Mouse (Mus musculus) CD4-positive, CD25-positive, alpha-beta regulatory T cell, adult 4 months (primary cell): Measurements from ENCODE around the gene Gm17175. TPM values are rescaled to one million over a fixed set of nuclear protein-coding genes. Genes with fewer than 3 reads are reported as not detected.
"Not testable (repeated sequence)": the region's sequence is repeated elsewhere in the genome, so short reads cannot be mapped to it uniquely, and the experiment has no call there.

Experiments used
- ATAC-seq: one replicate; pipeline ENCODE4 v1.8.0; 2017
- polyA plus RNA-seq, 2 experiments: library from polyadenylated mRNA; unstranded; fragments of 100-300 nt; shearing (Covaris generic); gene quantifications; one replicate each; pipeline ENCODE4 v1.2.1; 2017

Gm17175 gene
- polyA plus RNA-seq: not detected

- not testable (repeated sequence) for ATAC-seq
Observed at GRCm38 (mm10) chr14:51573963-51574362, at the start of gene Gm17175. Gene Gm17175, minus strand, starts transcription at chr14:51574063.

- ATAC-seq: no peak
Observed at GRCm38 (mm10) chr14:51611210-51611609, 37.3 kb upstream of the Gm17175 start, which contains the start of gene Gm17078. Gene Gm17078, minus strand, starts transcription at chr14:51611310.

GRCm38 (mm10) chr14:51592039-51592438 is 18.2 kb upstream of the Gm17175 start, which contains the start of gene Gm17174:
Gene Gm17174, minus strand, starts transcription at chr14:51592139.
- ATAC-seq: not testable (repeated sequence)

- no peak for ATAC-seq
Observed at GRCm38 (mm10) chr14:51552490-51552889, 21.4 kb downstream of the Gm17175 start, which contains the start of gene Gm5622. Gene Gm5622, plus strand, starts transcription at chr14:51552790.

Other genes starting within 250 kb of the Gm17175 start
- gene Gm7247, start 212.3 kb downstream of the Gm17175 start, polyA plus RNA-seq: not detected
- not detected for gene Vmn2r88, start 163.2 kb downstream of the Gm17175 start, polyA plus RNA-seq
- gene Vmn2r89, start 122.2 kb downstream of the Gm17175 start, polyA plus RNA-seq: under 1 TPM in 1 of 2 experiments, not detected in 1; 0.05 TPM
- not detected for gene Gm5622, start 21.3 kb downstream of the Gm17175 start, polyA plus RNA-seq
- gene Gm17174, start 18.1 kb upstream of the Gm17175 start, polyA plus RNA-seq: not detected
- not detected for gene Gm17078, start 37.2 kb upstream of the Gm17175 start, polyA plus RNA-seq
- gene Gm4181, start 61.6 kb upstream of the Gm17175 start, polyA plus RNA-seq: not detected
- not detected for gene Gm17079, start 121.4 kb upstream of the Gm17175 start, polyA plus RNA-seq
- not detected for gene Gm5800, start 143.1 kb upstream of the Gm17175 start, polyA plus RNA-seq
- not detected for gene Ang4, start 199.5 kb upstream of the Gm17175 start, polyA plus RNA-seq
- not detected for gene AY358078, start 226.0 kb upstream of the Gm17175 start, polyA plus RNA-seq